Mouse (Mus musculus) hindbrain, embryonic 16.5 days (tissue): ENCODE data around the gene Nudcd3. TPM values are rescaled to one million over a fixed set of nuclear protein-coding genes. Genes with fewer than 3 reads are reported as not detected.
A peak's percentile ranks its signal among the peaks of the same experiment; 100 is the strongest.

Experiments used
- ATAC-seq: fragments of 200-750 bp; cut with Nextera tagmentation; 2 replicates; pipeline ENCODE4 v1.8.0; 2017; ENCODE audit warnings: moderate TSS enrichment, moderate library complexity
- H3K27ac ChIP-seq: fragments of 300-500 bp; sonication (generic); 2 replicates; pipeline ENCODE4 v1.5.1; 2014; ENCODE audit warnings: low read depth, mild to moderate bottlenecking, control low read depth, low read length, moderate library complexity
- H3K27me3 ChIP-seq: fragments of 300-500 bp; sonication (generic); replicated peaks from 2 replicates; pipeline ENCODE4 v1.6.1; 2014; ENCODE audit warnings: low read length; ENCODE audit not compliant: control insufficient read depth, insufficient read depth
- H3K36me3 ChIP-seq: fragments of 300-500 bp; sonication (generic); 2 replicates; pipeline ENCODE4 v1.6.1; 2014; ENCODE audit warnings: mild to moderate bottlenecking, low read length, moderate library complexity, mixed read lengths; ENCODE audit not compliant: control insufficient read depth, insufficient read depth
- H3K4me1 ChIP-seq: fragments of 300-500 bp; sonication (generic); 2 replicates; pipeline ENCODE4 v1.6.1; 2014; ENCODE audit warnings: low read depth, low read length; ENCODE audit not compliant: control insufficient read depth, insufficient read depth
- H3K4me2 ChIP-seq: fragments of 300-500 bp; sonication (generic); 2 replicates; pipeline ENCODE4 v1.6.1; 2014; ENCODE audit warnings: mild to moderate bottlenecking, low read length, control low read depth, moderate library complexity
- H3K4me3 ChIP-seq: fragments of 300-500 bp; sonication (generic); 2 replicates; pipeline ENCODE4 v1.5.1; 2014; ENCODE audit warnings: mild to moderate bottlenecking, low read length, control low read depth, moderate library complexity
- H3K9ac ChIP-seq: fragments of 300-500 bp; sonication (generic); 2 replicates; pipeline ENCODE4 v1.6.1; 2014; ENCODE audit warnings: low read depth, mild to moderate bottlenecking, control low read depth, low read length, moderate library complexity
- H3K9me3 ChIP-seq: fragments of 300-500 bp; sonication (generic); 2 replicates; pipeline ENCODE4 v1.6.1; 2014; ENCODE audit warnings: mild to moderate bottlenecking, low read length, moderate library complexity; ENCODE audit not compliant: control insufficient read depth
- WGBS: fragments of 180-500 bp; shearing (Covaris S2); extraction: QIAGEN DNeasy Blood & Tissue Kit; methylation state at CpG from one replicate; pipeline ENCODE4 v1.1.7; 2014; 5-methylcytosine and 5-hydroxymethylcytosine counted together
- polyA plus RNA-seq: library from polyadenylated mRNA; unstranded; fragments of >200 nt; fragmentation: Nextera tagmentation; extraction: Ambion mirVana; gene quantifications from 2 replicates; pipeline ENCODE4 v1.2.1, GENCODE M21; 2015

Gene Nudcd3
- polyA plus RNA-seq, 1 experiment from 2014 or later, result 71.9 TPM

DNA sequence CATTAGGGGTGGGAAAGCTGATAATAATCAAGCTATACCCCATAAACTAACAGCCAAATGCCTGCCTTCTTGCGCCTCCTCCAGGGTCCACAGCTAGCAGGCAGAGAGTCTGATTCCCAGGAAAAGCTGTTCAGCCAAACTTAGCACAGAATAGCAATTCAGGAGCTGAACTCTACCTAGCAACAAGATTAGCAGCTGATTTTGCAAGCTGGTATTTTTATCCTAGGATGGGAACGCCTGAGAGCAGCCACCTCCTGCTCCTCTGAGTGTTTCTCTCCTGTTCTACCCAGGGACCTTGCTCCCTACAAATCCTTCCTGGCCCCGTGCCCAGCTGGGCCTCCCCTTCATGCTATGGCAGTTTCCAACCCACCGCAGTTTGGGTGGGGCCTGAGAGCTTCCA lies 113.2 kb downstream of the Nudcd3 start:
- Histone ChIP-seq H3K36me3 (no peaks in the 10 kb centered on the region), H3K9ac (no peak overlapping the region), H3K4me2 (no peak overlapping the region), H3K27ac (no peak overlapping the region), H3K4me1 (no peaks in the 10 kb centered on the region), H3K9me3 (no peaks in the 10 kb centered on the region), H3K27me3 (no peaks in the 10 kb centered on the region), H3K4me3 (no peak overlapping the region)
- 49% methylated on average over 4 of the region's 4 CpGs for WGBS
- 0 out of 2 replicates have a peak, but pooled peaks have one; percentile 27 for ATAC-seq

- Histone ChIP-seq H3K4me2 (no peak overlapping the region), H3K9ac (no peak overlapping the region), H3K27ac (no peak overlapping the region), H3K4me1 (peaks cover 8% of the 10 kb centered on the region), H3K36me3 (no peaks in the 10 kb centered on the region), H3K27me3 (no peaks in the 10 kb centered on the region), H3K4me3 (no peak overlapping the region), H3K9me3 (no peaks in the 10 kb centered on the region)
- 91% methylated on average over 2 of the region's 2 CpGs for WGBS
- no peak for ATAC-seq
These were observed 121.5 kb downstream of the Nudcd3 start for GRCm38 (mm10) chr11:6078737-6079136.

DNA sequence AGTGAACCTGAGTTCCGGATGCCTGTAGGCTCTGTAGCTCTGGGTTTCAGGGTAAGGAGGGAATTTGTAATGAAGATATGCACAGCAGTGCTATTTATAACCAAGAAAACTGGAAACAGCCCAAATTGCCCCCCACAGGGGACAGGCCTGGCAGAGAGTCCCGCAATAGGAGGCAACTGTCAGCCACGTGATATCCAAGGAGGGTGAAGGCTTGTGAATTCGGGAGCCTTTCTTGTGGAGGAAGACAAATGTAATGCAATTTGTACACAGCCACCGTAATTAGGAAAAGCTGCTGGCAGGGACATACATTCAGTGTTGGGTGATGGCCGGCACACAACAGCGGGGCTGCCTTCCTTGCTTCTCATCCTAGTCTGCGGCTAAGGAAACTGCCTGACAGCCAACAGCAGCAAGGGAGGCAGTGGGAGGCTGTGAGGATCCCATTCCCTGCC lies 124.6 kb downstream of the Nudcd3 start:
- no peaks in the 10 kb centered on the region for H3K9me3 ChIP-seq
- H3K27me3 ChIP-seq, result no peaks in the 10 kb centered on the region; the same call in 1 of the 2 replicates
- no peaks in the 10 kb centered on the region for H3K36me3 ChIP-seq
- no peak overlapping the region for H3K9ac ChIP-seq
- H3K4me1 ChIP-seq, result peaks cover 8% of the 10 kb centered on the region
- no peak overlapping the region for H3K4me2 ChIP-seq
- ATAC-seq, result peak; percentile 83
- 36% methylated on average over 8 of the region's 8 CpGs for WGBS
- H3K4me3 ChIP-seq, result no peak overlapping the region
- no peak overlapping the region; the same call in 1 of the 2 replicates for H3K27ac ChIP-seq

GRCm38 (mm10) chr11:6068181-6068957 lies 131.8 kb downstream of the Nudcd3 start:
- ATAC-seq, result no peak
- Histone ChIP-seq H3K4me2 (peak overlapping the region; percentile 52), H3K9me3 (no peaks in the 10 kb centered on the region), H3K27ac (peak overlapping the region; percentile 51; the same call in 1 of the 2 replicates), H3K36me3 (no peaks in the 10 kb centered on the region), H3K9ac (peak overlapping the region; percentile 52), H3K4me3 (peak overlapping the region; percentile 30), H3K27me3 (peaks cover 25% of the 10 kb centered on the region), H3K4me1 (peaks cover 12% of the 10 kb centered on the region)
- WGBS, result 5% methylated on average over 17 of the region's 19 CpGs

DNA sequence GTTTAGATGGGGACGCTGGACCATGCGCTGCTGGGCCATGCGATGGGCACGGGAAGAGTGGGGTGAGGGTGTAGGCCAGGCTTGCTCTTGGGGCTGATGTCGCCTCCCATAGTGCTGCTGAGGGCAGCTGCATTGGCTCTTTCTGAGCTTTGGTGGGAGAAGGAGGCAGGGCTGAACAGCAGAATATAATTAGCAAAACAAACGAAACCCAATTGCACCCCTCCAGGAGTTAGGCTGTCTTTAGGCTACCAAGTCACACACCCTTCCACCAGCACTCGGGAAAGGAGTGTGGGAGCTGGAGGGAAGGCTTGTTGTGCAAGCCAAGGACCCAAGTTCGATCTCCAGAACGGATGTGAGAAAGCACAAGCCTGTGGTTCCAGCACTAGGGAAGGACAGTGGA lies 133.1 kb downstream of the Nudcd3 start:
- no peaks in the 10 kb centered on the region for H3K36me3 ChIP-seq
- H3K4me1 ChIP-seq, result peaks cover 22% of the 10 kb centered on the region
- WGBS, result 32% methylated on average over 9 of the region's 9 CpGs
- no peak overlapping the region for H3K9ac ChIP-seq
- H3K4me3 ChIP-seq, result no peak overlapping the region
- H3K9me3 ChIP-seq, result no peaks in the 10 kb centered on the region
- H3K4me2 ChIP-seq, result no peak overlapping the region
- H3K27me3 ChIP-seq, result peaks cover 25% of the 10 kb centered on the region
- H3K27ac ChIP-seq, result no peak overlapping the region
- no peak for ATAC-seq

DNA sequence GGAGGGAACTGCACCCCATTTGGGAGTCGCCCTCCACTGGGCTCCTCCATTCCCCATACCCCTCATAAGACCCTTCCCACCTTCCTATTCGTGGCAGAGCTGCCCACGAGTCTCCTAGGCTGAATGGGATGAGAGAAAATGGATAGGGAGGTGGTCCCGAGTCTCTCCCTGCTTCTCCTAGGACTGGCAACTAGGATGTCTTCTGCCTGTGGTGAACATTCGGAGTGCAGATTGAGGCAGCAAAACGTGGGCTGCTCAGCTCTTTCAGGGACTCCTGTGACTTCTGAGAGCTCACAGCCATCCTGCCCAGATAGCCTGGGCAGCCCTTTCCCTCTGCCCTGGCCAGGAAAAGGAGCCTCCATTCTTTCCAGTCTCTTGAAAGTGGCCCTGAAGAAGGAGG lies 134.0 kb downstream of the Nudcd3 start, which contains the start of gene Camk2b:
Gene Camk2b (minus strand): TSS at position 187 of the 400 bp plus-strand sequence.
- H3K4me1 ChIP-seq, result peaks cover 22% of the 10 kb centered on the region
- H3K9me3 ChIP-seq, result no peaks in the 10 kb centered on the region
- H3K9ac ChIP-seq, result peak within 1 kb of the TSS; percentile 87
- ATAC-seq, result no peak
- peak within 1 kb of the TSS; percentile 81 for H3K4me3 ChIP-seq
- H3K4me2 ChIP-seq, result peak within 1 kb of the TSS; percentile 65
- peak within 1 kb of the TSS; percentile 94 for H3K27ac ChIP-seq
- no peaks in the 10 kb centered on the region for H3K36me3 ChIP-seq
- WGBS, result 9% methylated on average over 6 of the region's 6 CpGs
- peaks cover 25% of the 10 kb centered on the region for H3K27me3 ChIP-seq

- peaks cover 25% of the 10 kb centered on the region for H3K27me3 ChIP-seq
- peaks cover 22% of the 10 kb centered on the region for H3K4me1 ChIP-seq
- H3K4me2 ChIP-seq, result peak overlapping the region; percentile 65
- WGBS, result 2% methylated on average over 60 of the region's 95 CpGs
- no peaks in the 10 kb centered on the region for H3K9me3 ChIP-seq
- peak; percentile 88 for ATAC-seq
- peak overlapping the region; percentile 94 for H3K27ac ChIP-seq
- H3K36me3 ChIP-seq, result no peaks in the 10 kb centered on the region
- peak overlapping the region; percentile 87 for H3K9ac ChIP-seq
- H3K4me3 ChIP-seq, result peak overlapping the region; percentile 81
These were observed 134.6 kb downstream of the Nudcd3 start for GRCm38 (mm10) chr11:6065551-6066121.

- Histone ChIP-seq H3K27ac (peak overlapping the region; percentile 94), H3K4me1 (peaks cover 22% of the 10 kb centered on the region), H3K4me3 (peak overlapping the region; percentile 81), H3K27me3 (peaks cover 25% of the 10 kb centered on the region), H3K9me3 (no peaks in the 10 kb centered on the region), H3K36me3 (no peaks in the 10 kb centered on the region), H3K4me2 (peak overlapping the region; percentile 65), H3K9ac (peak overlapping the region; percentile 87)
- ATAC-seq, result peak; percentile 31
- WGBS, result 1% methylated on average over 42 of the region's 55 CpGs
These were observed 135.1 kb downstream of the Nudcd3 start for GRCm38 (mm10) chr11:6065046-6065521.
